Mouse (Mus musculus) embryonic fibroblast, embryonic 13.5 days (primary cell): ENCODE measurements at regions not wholly inside any gene's neighbourhood (a gene's known extent, or its start where the extent isn't known, plus 50 kb on each side); places are given as distances from the start of the nearest gene placed in this dataset.

Experiments
- H3K27ac ChIP-seq: 2 replicates; pipeline ENCODE4 v1.5.1; 2012; ENCODE audit warnings: low read length, control low read depth, inconsistent platforms; ENCODE audit not compliant: insufficient read depth
- H3K4me1 ChIP-seq: 2 replicates; pipeline ENCODE4 v1.6.1; 2011; ENCODE audit warnings: low read length; ENCODE audit not compliant: control insufficient read depth, insufficient read depth
- H3K4me3 ChIP-seq: 2 replicates; pipeline ENCODE4 v1.5.1; 2011; ENCODE audit warnings: mild to moderate bottlenecking, control low read depth, low read length; ENCODE audit not compliant: insufficient read depth
- CTCF ChIP-seq: IDR thresholded peaks from 2 replicates; pipeline ENCODE4 v1.5.1; 2011; ENCODE audit warnings: mild to moderate bottlenecking, control low read depth, low read length, moderate library complexity, borderline replicate concordance; ENCODE audit not compliant: insufficient read depth
- POLR2A ChIP-seq: IDR thresholded peaks from 2 replicates; pipeline ENCODE4 v1.6.1; 2011; ENCODE audit warnings: low read depth, mild to moderate bottlenecking, control low read depth, low read length, moderate library complexity

DNA sequence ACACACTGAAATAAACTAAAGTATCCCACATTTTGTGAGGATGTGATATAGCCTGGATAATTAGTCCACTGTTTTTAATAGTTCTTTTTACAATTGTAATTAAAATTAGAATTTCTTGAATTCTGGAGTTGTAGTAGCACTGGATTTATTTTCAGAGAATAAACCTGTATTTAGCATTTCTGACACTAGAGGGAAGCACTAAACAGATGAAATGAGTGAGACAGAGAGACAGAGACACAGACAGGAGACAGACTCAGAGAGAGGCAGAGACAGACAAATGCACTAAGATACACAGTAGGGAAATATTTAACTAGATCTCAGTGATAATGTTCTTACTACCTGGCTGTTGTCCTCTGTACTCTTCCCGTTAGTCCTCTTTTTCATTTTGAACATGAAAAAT is 108.6 kb upstream of the Pfkp start:
- H3K4me1 ChIP-seq = no peaks in the 10 kb centered on the region
- no peak overlapping the region for H3K4me3 ChIP-seq
- no peak overlapping the region for H3K27ac ChIP-seq
- TF ChIP-seq CTCF = no peak
- TF ChIP-seq POLR2A = no peak

GRCm38 (mm10) chr13:6751599-6751998 is 103.0 kb upstream of the Pfkp start:
- Histone ChIP-seq H3K4me3 (no peak overlapping the region), H3K27ac (no peak overlapping the region), H3K4me1 (no peaks in the 10 kb centered on the region)
- TF ChIP-seq CTCF = no peak
- TF ChIP-seq POLR2A = no peak

DNA sequence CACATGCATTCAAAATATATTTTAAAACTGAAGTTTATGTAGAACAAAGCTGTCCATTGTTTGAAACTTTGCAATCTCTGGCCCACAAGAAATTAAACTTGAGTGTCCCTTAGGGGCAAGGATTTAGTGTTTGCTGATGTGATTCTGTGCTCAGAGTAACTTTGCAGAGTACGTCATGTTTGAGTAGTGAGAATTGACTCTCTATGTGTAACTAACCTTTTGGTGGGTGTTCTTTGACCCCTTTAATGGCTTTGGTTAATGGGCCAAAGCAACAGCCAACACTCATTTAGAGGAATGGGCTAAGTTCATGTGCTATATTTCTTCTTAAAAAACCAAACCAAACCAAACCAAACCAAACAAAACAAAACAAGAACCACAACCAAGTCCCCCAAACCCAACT is 102.6 kb upstream of the Pfkp start:
- Histone ChIP-seq H3K4me1 (no peaks in the 10 kb centered on the region), H3K4me3 (no peak overlapping the region), H3K27ac (no peak overlapping the region)
- TF ChIP-seq CTCF = no peak
- no peak for TF ChIP-seq POLR2A

DNA sequence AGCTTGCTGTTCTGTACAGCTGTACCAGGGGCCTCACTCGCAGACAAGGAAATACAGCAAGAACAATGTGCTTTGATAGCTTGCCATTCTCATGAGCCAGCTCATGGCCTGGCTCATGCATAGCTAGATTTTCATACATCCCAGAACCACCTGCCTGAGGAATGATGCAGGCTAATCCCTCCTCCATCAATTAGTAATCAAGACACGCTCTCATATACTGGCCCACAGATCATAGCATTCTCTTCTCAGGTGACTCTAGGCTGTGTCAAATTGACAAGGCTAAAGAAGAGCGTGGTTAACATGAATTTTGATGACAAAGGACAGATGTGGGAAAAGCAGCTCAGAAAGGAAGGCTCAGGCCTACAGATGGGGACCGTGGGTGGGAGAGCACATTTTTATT is 93.3 kb upstream of the Pfkp start:
- Histone ChIP-seq H3K4me1 (no peaks in the 10 kb centered on the region), H3K27ac (no peak overlapping the region)
- no peak for TF ChIP-seq POLR2A
- TF ChIP-seq CTCF = no peak

DNA sequence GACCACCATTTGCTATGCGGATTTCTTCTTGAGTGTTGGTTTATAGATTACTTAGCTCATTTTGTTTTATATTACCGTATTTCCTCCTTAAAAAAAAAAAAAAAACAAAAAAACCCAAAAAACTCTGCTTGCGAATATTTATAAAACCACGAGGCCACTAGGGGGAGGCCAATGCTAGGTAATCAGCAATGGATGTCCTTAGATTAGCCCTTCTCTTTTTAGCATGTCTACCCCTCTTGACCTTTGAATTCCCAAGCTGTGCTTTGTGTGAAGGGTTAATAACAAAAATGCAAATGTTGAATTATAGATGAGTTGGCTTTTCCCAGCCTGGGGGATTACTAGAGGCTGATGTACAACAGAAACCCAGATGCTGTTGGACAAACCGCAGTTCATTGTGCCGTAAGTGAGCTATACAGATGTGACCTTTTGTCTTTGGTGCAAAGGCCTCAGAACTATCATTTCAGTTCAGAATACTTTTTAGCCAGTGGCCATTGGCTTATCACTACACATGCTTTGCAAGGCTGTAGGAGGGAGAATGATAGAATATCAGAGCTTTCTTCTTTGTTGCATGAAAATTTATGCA is 88.5 kb upstream of the Pfkp start:
- no peak overlapping the region for H3K27ac ChIP-seq
- H3K4me3 ChIP-seq = no peak overlapping the region
- no peaks in the 10 kb centered on the region for H3K4me1 ChIP-seq
- no peak for TF ChIP-seq POLR2A

More for the DNA sequence above, 93.3 kb upstream of the Pfkp start:
- H3K4me3 ChIP-seq = no peak overlapping the region
